Mouse (Mus musculus) spleen, adult 12 weeks (tissue): ENCODE measurements around the gene Olfr449.

Experiments
- DNase-seq: peaks from one replicate; pipeline ENCODE4 v3.0.0; 2022; ENCODE audit warnings: low spot score

Gene Olfr449

GRCm38 (mm10) chr6:42834084-42834483 lies at the start of gene Olfr449:
TSS of gene Olfr449 (plus strand) at chr6:42834384.
- no peak for DNase-seq

GRCm38 (mm10) chr6:42784793-42785192 lies 49.4 kb upstream of the Olfr449 start, which contains the start of gene Olfr452:
TSS of gene Olfr452 (plus strand) at chr6:42785093.
- no peak for DNase-seq

- DNase-seq: no peak
Measured at GRCm38 (mm10) chr6:42790247-42790948, 43.8 kb upstream of the Olfr449 start.

GRCm38 (mm10) chr6:42790949-42791556 lies 43.1 kb upstream of the Olfr449 start:
- no peak for DNase-seq

- no peak for DNase-seq
Measured at GRCm38 (mm10) chr6:42794982-42795381, 39.2 kb upstream of the Olfr449 start.

- DNase-seq: no peak
Measured at GRCm38 (mm10) chr6:42811639-42812038, 22.5 kb upstream of the Olfr449 start, which contains the start of gene Olfr450. TSS of gene Olfr450 (plus strand) at chr6:42811939.

- no peak for DNase-seq
Measured at GRCm38 (mm10) chr6:42860222-42860819, 26.1 kb downstream of the Olfr449 start.

- DNase-seq: no peak
Measured at GRCm38 (mm10) chr6:42869695-42870094, 35.5 kb downstream of the Olfr449 start.

- no peak for DNase-seq
Measured at GRCm38 (mm10) chr6:42876323-42876722, 42.1 kb downstream of the Olfr449 start.
